Mouse (Mus musculus) myocyte (in vitro differentiated cells): ENCODE data around the gene Jmjd1c.

ENCODE experiments used
- CEBPB ChIP-seq: IDR thresholded peaks from 2 replicates; pipeline ENCODE4 v1.6.1; 2011; ENCODE audit warnings: mild to moderate bottlenecking, moderate library complexity; ENCODE audit not compliant: poor library complexity, insufficient read depth, severe bottlenecking
- E2F4 ChIP-seq: IDR thresholded peaks from one replicate; pipeline ENCODE4 v1.6.1; 2011; ENCODE audit warnings: mild to moderate bottlenecking, control low read depth, moderate library complexity; ENCODE audit not compliant: insufficient read depth
- MAX ChIP-seq: IDR thresholded peaks from one replicate; pipeline ENCODE4 v1.6.1; 2011; ENCODE audit warnings: low read depth, mild to moderate bottlenecking, control low read depth
- MYOD1 ChIP-seq, 3 experiments: IDR thresholded peaks; one replicate each; pipeline ENCODE4 v1.6.1; 2011; ENCODE audit warnings: control low read depth in 2 of 3, low read depth in 2 of 3, mild to moderate bottlenecking in 2 of 3, moderate library complexity in 1 of 3; ENCODE audit not compliant: insufficient read length in 2 of 3, control insufficient read depth in 1 of 3
- POLR2A ChIP-seq: IDR thresholded peaks from one replicate; pipeline ENCODE4 v1.6.1; 2011; ENCODE audit warnings: low read depth, mild to moderate bottlenecking, control low read depth, moderate library complexity; ENCODE audit not compliant: insufficient read length
- POLR2AphosphoS2 ChIP-seq: IDR thresholded peaks from one replicate; pipeline ENCODE4 v1.6.1; 2011; ENCODE audit warnings: low read depth, control low read depth; ENCODE audit not compliant: insufficient read length
- REST ChIP-seq: IDR thresholded peaks from one replicate; pipeline ENCODE4 v1.6.1; 2011; ENCODE audit warnings: mild to moderate bottlenecking, control low read depth, moderate library complexity; ENCODE audit not compliant: insufficient read depth, insufficient read length
- SRF ChIP-seq: IDR thresholded peaks from one replicate; pipeline ENCODE4 v1.6.1; 2011; ENCODE audit warnings: low read depth; ENCODE audit not compliant: control insufficient read depth, insufficient read length
- TCF3 ChIP-seq: IDR thresholded peaks from one replicate; pipeline ENCODE4 v1.6.1; 2011; ENCODE audit warnings: low read depth, control low read depth; ENCODE audit not compliant: insufficient read length
- USF1 ChIP-seq: IDR thresholded peaks from one replicate; pipeline ENCODE4 v1.6.1; 2011; ENCODE audit warnings: low read depth, mild to moderate bottlenecking, control low read depth, moderate library complexity

GRCm38 (mm10) chr10:67281852-67282251 is 185.9 kb downstream of the Jmjd1c start:
- no peak for TF ChIP-seq MYOD1 (IDR thresholded peaks at IDR 0.05; ENCODE audit: control insufficient read depth in 1 of 3, insufficient read length in 2 of 3, low read depth in 2 of 3)
- TF ChIP-seq POLR2A = no peak
- TF ChIP-seq USF1 = peak; percentile 92
- TF ChIP-seq E2F4 = no peak
- TF ChIP-seq REST = no peak
- no peak for TF ChIP-seq MAX
- TF ChIP-seq POLR2AphosphoS2 = no peak
- no peak for TF ChIP-seq SRF
- no peak for TF ChIP-seq TCF3
- no peak for TF ChIP-seq CEBPB
